Mouse (Mus musculus) heart, embryonic 11.5 days (tissue): ENCODE data around the gene 1300017J02Rik. TPM values are rescaled to one million over a fixed set of nuclear protein-coding genes. Genes with fewer than 3 reads are reported as not detected.

Experiments used
- polyA plus RNA-seq: library from polyadenylated mRNA; unstranded; fragments of >200 nt; fragmentation: Nextera tagmentation; extraction: Ambion mirVana; gene quantifications from 2 replicates; pipeline ENCODE4 v1.2.1, GENCODE M21; 2014

Gene 1300017J02Rik
- polyA plus RNA-seq, 1 experiment from 2014 or later, result 7.9 TPM

Other genes with a start within 250 kb of the 1300017J02Rik start
- 1.4 and 1.7 TPM in 2 replicates for gene Rab6b, start 193.3 kb downstream of the 1300017J02Rik start, polyA plus RNA-seq
- gene Srprb, start 102.9 kb downstream of the 1300017J02Rik start, polyA plus RNA-seq, result 47.3 and 50.6 TPM in 2 replicates
- gene Gm20425, start 74.8 kb downstream of the 1300017J02Rik start, polyA plus RNA-seq, result 0.44 and 2.0 TPM in 2 replicates
- gene Trf, start 74.6 kb downstream of the 1300017J02Rik start, polyA plus RNA-seq, result 45.7 and 88.4 TPM in 2 replicates
- 53.8 and 58.2 TPM in 2 replicates for gene Topbp1, start 133 bp upstream of the 1300017J02Rik start, polyA plus RNA-seq
- 76.8 and 109 TPM in 2 replicates for gene Cdv3, start 60.8 kb upstream of the 1300017J02Rik start, polyA plus RNA-seq
- gene Bfsp2, start 175.3 kb upstream of the 1300017J02Rik start, polyA plus RNA-seq, result 0.25 and 0.60 TPM in 2 replicates